Mouse (Mus musculus): ENCODE measurements around the gene Plxdc2. TPM values are rescaled to one million over a fixed set of nuclear protein-coding genes. Genes with fewer than 3 reads are reported as not detected.

Plxdc2 gene
- polyA plus RNA-seq, 1 experiment from 2014 or later, result 16.5 TPM

GRCm38 (mm10) chr2:16397501-16397900 is 41.4 kb downstream of the Plxdc2 start:
- H3K27me3 ChIP-seq (ENCODE audit: control insufficient read depth, insufficient read depth, low read length), result no peaks in the 10 kb centered on the region
- no peak overlapping the region for H3K4me2 ChIP-seq (ENCODE audit: low read depth, low read length, severe bottlenecking)
- no peak overlapping the region for H3K4me3 ChIP-seq (ENCODE audit: low read depth, low read length)
- H3K9ac ChIP-seq (ENCODE audit: low read length), result no peak overlapping the region
- 81% methylated on average over 3 of the region's 3 CpGs for WGBS
- H3K9me3 ChIP-seq (ENCODE audit: control insufficient read depth, low read length), result no peaks in the 10 kb centered on the region
- H3K27ac ChIP-seq (ENCODE audit: low read depth, low read length), result no peak overlapping the region
- ATAC-seq (replicated peaks; ENCODE audit: low FRiP score) (no peak), DNase-seq (ENCODE audit: low spot score) (no peak)
- H3K4me1 ChIP-seq (replicated peaks; ENCODE audit: control insufficient read depth, insufficient read depth, low read length), result no peaks in the 10 kb centered on the region
- H3K36me3 ChIP-seq (ENCODE audit: control insufficient read depth, insufficient read depth, low read length), result no peaks in the 10 kb centered on the region

GRCm38 (mm10) chr2:16398006-16398405 is 41.9 kb downstream of the Plxdc2 start:
- 92% methylated on average over 1 of the region's 1 CpGs for WGBS

GRCm38 (mm10) chr2:16398896-16399295 is 42.8 kb downstream of the Plxdc2 start:
- WGBS, result 78% methylated on average over 10 of the region's 10 CpGs
- Histone ChIP-seq H3K9ac (ENCODE audit: low read length) (no peak overlapping the region), H3K9me3 (ENCODE audit: control insufficient read depth, low read length) (no peaks in the 10 kb centered on the region), H3K4me3 (ENCODE audit: low read depth, low read length) (no peak overlapping the region), H3K4me1 (replicated peaks; ENCODE audit: control insufficient read depth, insufficient read depth, low read length) (no peaks in the 10 kb centered on the region), H3K27me3 (ENCODE audit: control insufficient read depth, insufficient read depth, low read length) (no peaks in the 10 kb centered on the region), H3K27ac (ENCODE audit: low read depth, low read length) (no peak overlapping the region), H3K4me2 (ENCODE audit: low read depth, low read length, severe bottlenecking) (no peak overlapping the region), H3K36me3 (ENCODE audit: control insufficient read depth, insufficient read depth, low read length) (no peaks in the 10 kb centered on the region)
- DNase-seq (ENCODE audit: low spot score) (no peak), ATAC-seq (replicated peaks; ENCODE audit: low FRiP score) (no peak)

More at GRCm38 (mm10) chr2:16398006-16398405, 41.9 kb downstream of the Plxdc2 start:
- Histone ChIP-seq H3K4me3 (ENCODE audit: low read depth, low read length) (no peak overlapping the region), H3K9ac (ENCODE audit: low read length) (no peak overlapping the region), H3K27me3 (ENCODE audit: control insufficient read depth, insufficient read depth, low read length) (no peaks in the 10 kb centered on the region), H3K4me2 (ENCODE audit: low read depth, low read length, severe bottlenecking) (no peak overlapping the region), H3K9me3 (ENCODE audit: control insufficient read depth, low read length) (no peaks in the 10 kb centered on the region), H3K36me3 (ENCODE audit: control insufficient read depth, insufficient read depth, low read length) (no peaks in the 10 kb centered on the region), H3K4me1 (replicated peaks; ENCODE audit: control insufficient read depth, insufficient read depth, low read length) (no peaks in the 10 kb centered on the region), H3K27ac (ENCODE audit: low read depth, low read length) (no peak overlapping the region)
- ATAC-seq (replicated peaks; ENCODE audit: low FRiP score), result no peak
- DNase-seq (ENCODE audit: low spot score), result no peak

GRCm38 (mm10) chr2:16406508-16406907 is 50.4 kb downstream of the Plxdc2 start:
- Histone ChIP-seq H3K4me3 (ENCODE audit: low read depth, low read length) (no peak overlapping the region), H3K9ac (ENCODE audit: low read length) (no peak overlapping the region), H3K36me3 (ENCODE audit: control insufficient read depth, insufficient read depth, low read length) (no peaks in the 10 kb centered on the region), H3K9me3 (ENCODE audit: control insufficient read depth, low read length) (no peaks in the 10 kb centered on the region), H3K4me2 (ENCODE audit: low read depth, low read length, severe bottlenecking) (no peak overlapping the region), H3K27me3 (ENCODE audit: control insufficient read depth, insufficient read depth, low read length) (no peaks in the 10 kb centered on the region), H3K4me1 (replicated peaks; ENCODE audit: control insufficient read depth, insufficient read depth, low read length) (no peaks in the 10 kb centered on the region), H3K27ac (ENCODE audit: low read depth, low read length) (no peak overlapping the region)
- 82% methylated on average over 2 of the region's 2 CpGs for WGBS
- ATAC-seq (replicated peaks; ENCODE audit: low FRiP score) (no peak), DNase-seq (ENCODE audit: low spot score) (no peak)

GRCm38 (mm10) chr2:16414340-16414976 is 58.4 kb downstream of the Plxdc2 start:
- H3K4me3 ChIP-seq (ENCODE audit: low read depth, low read length), result no peak overlapping the region
- no peak for ATAC-seq (replicated peaks; ENCODE audit: low FRiP score)
- H3K4me1 ChIP-seq (replicated peaks; ENCODE audit: control insufficient read depth, insufficient read depth, low read length), result no peaks in the 10 kb centered on the region
- H3K27ac ChIP-seq (ENCODE audit: low read depth, low read length), result no peak overlapping the region
- 77% methylated on average over 3 of the region's 3 CpGs for WGBS
- DNase-seq (ENCODE audit: low spot score), result no peak
- H3K4me2 ChIP-seq (ENCODE audit: low read depth, low read length, severe bottlenecking), result no peak overlapping the region
- no peaks in the 10 kb centered on the region for H3K36me3 ChIP-seq (ENCODE audit: control insufficient read depth, insufficient read depth, low read length)
- H3K9me3 ChIP-seq (ENCODE audit: control insufficient read depth, low read length), result no peaks in the 10 kb centered on the region
- H3K27me3 ChIP-seq (ENCODE audit: control insufficient read depth, insufficient read depth, low read length), result no peaks in the 10 kb centered on the region
- H3K9ac ChIP-seq (ENCODE audit: low read length), result no peak overlapping the region

- Histone ChIP-seq H3K9me3 (ENCODE audit: control insufficient read depth, low read length) (no peaks in the 10 kb centered on the region), H3K9ac (ENCODE audit: low read length) (no peak overlapping the region), H3K4me3 (ENCODE audit: low read depth, low read length) (no peak overlapping the region), H3K4me2 (ENCODE audit: low read depth, low read length, severe bottlenecking) (no peak overlapping the region), H3K27me3 (ENCODE audit: control insufficient read depth, insufficient read depth, low read length) (no peaks in the 10 kb centered on the region), H3K4me1 (replicated peaks; ENCODE audit: control insufficient read depth, insufficient read depth, low read length) (no peaks in the 10 kb centered on the region), H3K36me3 (ENCODE audit: control insufficient read depth, insufficient read depth, low read length) (no peaks in the 10 kb centered on the region), H3K27ac (ENCODE audit: low read depth, low read length) (no peak overlapping the region)
- WGBS, result 92% methylated on average over 5 of the region's 5 CpGs
- DNase-seq (ENCODE audit: low spot score) (no peak), ATAC-seq (replicated peaks; ENCODE audit: low FRiP score) (no peak)
Observed at GRCm38 (mm10) chr2:16439030-16439429, 82.9 kb downstream of the Plxdc2 start.

GRCm38 (mm10) chr2:16442643-16443042 is 86.5 kb downstream of the Plxdc2 start:
- no peaks in the 10 kb centered on the region for H3K27me3 ChIP-seq (ENCODE audit: control insufficient read depth, insufficient read depth, low read length)
- no peak overlapping the region for H3K9ac ChIP-seq (ENCODE audit: low read length)
- no peak overlapping the region for H3K4me3 ChIP-seq (ENCODE audit: low read depth, low read length)
- WGBS, result 83% methylated on average over 2 of the region's 2 CpGs
- no peak overlapping the region for H3K4me2 ChIP-seq (ENCODE audit: low read depth, low read length, severe bottlenecking)
- ATAC-seq (replicated peaks; ENCODE audit: low FRiP score) (no peak), DNase-seq (ENCODE audit: low spot score) (no peak)
- H3K27ac ChIP-seq (ENCODE audit: low read depth, low read length), result no peak overlapping the region
- H3K4me1 ChIP-seq (replicated peaks; ENCODE audit: control insufficient read depth, insufficient read depth, low read length), result no peaks in the 10 kb centered on the region
- H3K9me3 ChIP-seq (ENCODE audit: control insufficient read depth, low read length), result no peaks in the 10 kb centered on the region
- no peaks in the 10 kb centered on the region for H3K36me3 ChIP-seq (ENCODE audit: control insufficient read depth, insufficient read depth, low read length)

- DNase-seq (ENCODE audit: low spot score) (no peak), ATAC-seq (replicated peaks; ENCODE audit: low FRiP score) (no peak)
- no peaks in the 10 kb centered on the region for H3K9me3 ChIP-seq (ENCODE audit: control insufficient read depth, low read length)
- no peak overlapping the region for H3K9ac ChIP-seq (ENCODE audit: low read length)
- WGBS, result 80% methylated on average over 4 of the region's 4 CpGs
- no peak overlapping the region for H3K4me2 ChIP-seq (ENCODE audit: low read depth, low read length, severe bottlenecking)
- H3K4me1 ChIP-seq (replicated peaks; ENCODE audit: control insufficient read depth, insufficient read depth, low read length), result no peaks in the 10 kb centered on the region
- no peak overlapping the region for H3K4me3 ChIP-seq (ENCODE audit: low read depth, low read length)
- no peaks in the 10 kb centered on the region for H3K36me3 ChIP-seq (ENCODE audit: control insufficient read depth, insufficient read depth, low read length)
- H3K27ac ChIP-seq (ENCODE audit: low read depth, low read length), result no peak overlapping the region
- H3K27me3 ChIP-seq (ENCODE audit: control insufficient read depth, insufficient read depth, low read length), result no peaks in the 10 kb centered on the region
Observed at GRCm38 (mm10) chr2:16447936-16448335, 91.8 kb downstream of the Plxdc2 start.

Data from forebrain, embryonic 11.5 days (tissue).